Mouse (Mus musculus): ENCODE measurements around the gene Pea15a.

DNA sequence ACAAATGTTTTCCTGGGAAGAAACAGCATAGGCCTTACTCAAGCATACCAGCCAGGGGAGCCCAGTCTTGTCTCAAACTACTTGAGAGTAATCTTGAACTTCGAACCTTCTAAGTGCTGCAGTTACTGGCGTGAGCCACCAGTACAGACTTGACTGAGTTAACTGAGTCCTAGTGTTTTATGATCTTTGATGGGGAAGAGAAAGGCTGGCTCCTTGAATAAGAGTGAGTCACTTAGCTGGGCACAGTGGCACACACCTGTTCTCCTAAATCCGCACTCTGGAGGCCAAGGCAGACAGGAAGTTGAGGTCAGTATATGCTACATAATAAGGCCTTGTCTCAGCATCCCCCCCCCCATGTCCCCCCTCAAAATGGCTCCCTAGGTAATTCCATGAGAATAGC lies 52.1 kb downstream of the Pea15a start:
- no peak for TF ChIP-seq EP300 (IDR thresholded peaks at IDR 0.05; ENCODE audit: low read depth)
- TF ChIP-seq CTCF (IDR thresholded peaks at IDR 0.05; ENCODE audit: low read depth), result no peak

All from liver, postnatal 0 days (tissue).